Comparison of ENCODE assay signal across 18 mouse cellular contexts in the genomic region with DNA sequence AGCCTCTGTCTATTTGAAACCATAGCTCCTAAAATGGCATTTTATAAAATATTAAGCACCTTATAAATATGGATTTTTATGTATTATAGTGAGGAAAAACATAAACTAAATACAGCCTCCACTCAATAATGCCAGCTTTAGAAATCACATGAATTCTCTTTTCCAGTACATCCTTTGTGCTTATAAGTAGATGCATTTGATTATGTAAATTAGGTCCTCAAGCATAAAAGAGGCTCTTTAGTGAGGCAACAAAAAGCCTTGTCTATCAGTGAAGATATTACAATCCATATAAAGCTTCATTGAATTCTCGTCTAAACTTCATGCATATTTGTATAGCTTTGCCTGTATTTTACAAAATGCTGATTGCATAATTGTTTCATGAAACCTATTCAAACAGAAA.
DNase-seq lines count a peak whose midpoint lies in the region; ATAC-seq and TF ChIP-seq lines count a peak whose summit lies in the region.
"Had no signal": no experiment of that assay in that cellular context is flagged by ENCODE, and none has a peak within 500 bp of the region (broad histone marks: within the 10 kb centered on the region; RNA-seq: fewer than 3 reads in every experiment).

No protein-coding gene starts in this region.

- peak; percentile 94 for ATAC-seq in forebrain, embryonic 14.5 days
- peak; percentile 52; the same call in 1 of the 2 replicates for ATAC-seq in hindbrain, embryonic 16.5 days

- H3K27ac ChIP-seq in left cerebral cortex, adult 2 months: peak overlapping the region; percentile 58
- no peak overlapping the region; the same call in 1 of the 2 replicates for H3K27ac ChIP-seq in forebrain, embryonic 14.5 days (ENCODE audit: low read depth, low read length)
- no peak overlapping the region for H3K27ac ChIP-seq in hindbrain, embryonic 16.5 days (ENCODE audit: low read depth, low read length)
- H3K27ac ChIP-seq: heart, embryonic 15.5 days; limb, embryonic 13.5 days; liver, embryonic 15.5 days had no signal

- H3K9ac ChIP-seq in forebrain, embryonic 14.5 days (ENCODE audit: low read length): no peak overlapping the region
- H3K9ac ChIP-seq in hindbrain, embryonic 16.5 days (ENCODE audit: low read depth, low read length): no peak overlapping the region
- H3K9ac ChIP-seq: heart, embryonic 15.5 days; limb, embryonic 13.5 days; liver, embryonic 15.5 days had no signal

- DNase-seq in left cerebral cortex, adult 2 months (ENCODE audit: extremely low spot score in 1 of 2, low spot score in 2 of 2): no peak
- DNase-seq in left cerebral cortex, postnatal 36 days (ENCODE audit: low spot score in 2 of 2): no peak
- peak; percentile 84 for DNase-seq in forebrain, embryonic 14.5 days (ENCODE audit: low spot score)
- DNase-seq in telencephalon, adult 2 months (ENCODE audit: low read depth, low spot score): peak; percentile 44
- DNase-seq in spleen, postnatal 36 days (ENCODE audit: low spot score in 2 of 2): no peak
- no peak for DNase-seq in Muller cell, postnatal 12 days (ENCODE audit: inconsistent ontology term)
- DNase-seq: adrenal gland, postnatal 10 days; B cell, adult 2 months; cerebellum, adult 9-11 months; embryo, embryonic 11 days; kidney, adult 8-10 months; kidney, postnatal 36 days; lung, postnatal 14 days; thymus, postnatal 4 days had no signal

- 7% methylated on average over 1 of the region's 1 CpGs for WGBS in forebrain, embryonic 14.5 days
- WGBS in hindbrain, embryonic 16.5 days: 21% methylated on average over 1 of the region's 1 CpGs

- H3K4me3 ChIP-seq in left cerebral cortex, adult 2 months: no peak overlapping the region
- no peak overlapping the region for H3K4me3 ChIP-seq in forebrain, embryonic 14.5 days (ENCODE audit: low read depth, low read length)
- H3K4me3 ChIP-seq in hindbrain, embryonic 16.5 days (ENCODE audit: low read length): no peak overlapping the region
- H3K4me3 ChIP-seq: heart, embryonic 15.5 days; limb, embryonic 13.5 days; liver, embryonic 15.5 days had no signal

- H3K4me2 ChIP-seq in forebrain, embryonic 14.5 days (ENCODE audit: low read length): no peak overlapping the region
- no peak overlapping the region for H3K4me2 ChIP-seq in hindbrain, embryonic 16.5 days (ENCODE audit: low read length)
- H3K4me2 ChIP-seq: heart, embryonic 15.5 days; limb, embryonic 13.5 days; liver, embryonic 15.5 days had no signal

- intact Hi-C loops in left cerebral cortex, adult 2 months (cut with DNase I): no loop called here
- intact Hi-C loops in left cerebral cortex, postnatal 36 days (cut with DNase I): no loop called here

- H3K9me3 ChIP-seq in forebrain, embryonic 14.5 days (replicated peaks; ENCODE audit: control insufficient read depth, low read length): no peaks in the 10 kb centered on the region
- H3K9me3 ChIP-seq in hindbrain, embryonic 16.5 days (ENCODE audit: control insufficient read depth, low read length): no peaks in the 10 kb centered on the region
- H3K9me3 ChIP-seq: heart, embryonic 15.5 days; limb, embryonic 13.5 days; liver, embryonic 15.5 days had no signal

- H3K27me3 ChIP-seq in forebrain, embryonic 14.5 days (replicated peaks; ENCODE audit: control insufficient read depth, insufficient read depth, low read length): no peaks in the 10 kb centered on the region
- no peaks in the 10 kb centered on the region for H3K27me3 ChIP-seq in hindbrain, embryonic 16.5 days (replicated peaks; ENCODE audit: control insufficient read depth, insufficient read depth, low read length)
- H3K27me3 ChIP-seq: heart, embryonic 15.5 days; liver, embryonic 15.5 days had no signal

- H3K36me3 ChIP-seq in forebrain, embryonic 14.5 days (ENCODE audit: control insufficient read depth, insufficient read depth, low read length): no peaks in the 10 kb centered on the region
- H3K36me3 ChIP-seq in hindbrain, embryonic 16.5 days (ENCODE audit: control insufficient read depth, insufficient read depth, low read length): no peaks in the 10 kb centered on the region
- H3K36me3 ChIP-seq: heart, embryonic 15.5 days; limb, embryonic 13.5 days; liver, embryonic 15.5 days had no signal

- TF ChIP-seq CTCF in left cerebral cortex, adult 2 months (IDR thresholded peaks at IDR 0.05): no peak

- H3K4me1 ChIP-seq in forebrain, embryonic 14.5 days (ENCODE audit: control insufficient read depth, insufficient read depth, low read length): peaks cover 9% of the 10 kb centered on the region
- H3K4me1 ChIP-seq in hindbrain, embryonic 16.5 days (ENCODE audit: control insufficient read depth, insufficient read depth, low read depth, low read length): no peaks in the 10 kb centered on the region
- H3K4me1 ChIP-seq: heart, embryonic 15.5 days; limb, embryonic 13.5 days; liver, embryonic 15.5 days had no signal

Comparison
In these comparisons a context has a peak if more than half of its experiments do, and no peak if none do; other contexts are left out.
1. DNase-seq: peak in forebrain, embryonic 14.5 days (single experiment) and telencephalon, adult 2 months (single experiment); none in left cerebral cortex, adult 2 months (0 of 2), left cerebral cortex, postnatal 36 days (0 of 2), spleen, postnatal 36 days (0 of 2) and Muller cell, postnatal 12 days (single experiment).